In genomic region chr11:15250022-15250421, GRCm38 (mm10) we compare ENCODE assay signal across 17 mouse cellular contexts.
"Had no signal": no experiment of that assay in that cellular context is flagged by ENCODE, and none has a peak within 500 bp of the region (broad histone marks: within the 10 kb centered on the region; RNA-seq: fewer than 3 reads in every experiment).

No protein-coding gene starts in this region.

- H3K27ac ChIP-seq: layer of hippocampus, adult 2 months; left cerebral cortex, adult 2 months; liver, embryonic 15.5 days; macrophage; midbrain, embryonic 15.5 days; neural tube, embryonic 12.5 days; stomach, embryonic 15.5 days had no signal

- H3K36me3 ChIP-seq: liver, embryonic 15.5 days; midbrain, embryonic 15.5 days; neural tube, embryonic 12.5 days; stomach, embryonic 15.5 days had no signal

- DNase-seq: kidney, adult 18-20 months; kidney, postnatal 10 days; kidney, postnatal 4 days; liver; lung, adult 2 months; lung, postnatal 10 days; right cerebral cortex, postnatal 14 days; thymus, postnatal 36 days had no signal

- H3K9me3 ChIP-seq: liver, embryonic 15.5 days; megakaryocyte, embryonic 14.5 days; midbrain, embryonic 15.5 days; neural tube, embryonic 12.5 days; stomach, embryonic 15.5 days had no signal

- H3K4me3 ChIP-seq: layer of hippocampus, adult 2 months; left cerebral cortex, adult 2 months; liver, embryonic 15.5 days; megakaryocyte, embryonic 14.5 days; midbrain, embryonic 15.5 days; neural tube, embryonic 12.5 days; stomach, embryonic 15.5 days had no signal

- H3K27me3 ChIP-seq: liver, embryonic 15.5 days; megakaryocyte, embryonic 14.5 days; midbrain, embryonic 15.5 days; neural tube, embryonic 12.5 days; stomach, embryonic 15.5 days had no signal

- H3K4me2 ChIP-seq: liver, embryonic 15.5 days; midbrain, embryonic 11.5 days; midbrain, embryonic 15.5 days; neural tube, embryonic 12.5 days; stomach, embryonic 15.5 days had no signal

- ATAC-seq: midbrain, embryonic 15.5 days had no signal

- H3K9ac ChIP-seq: liver, embryonic 15.5 days; midbrain, embryonic 15.5 days; neural tube, embryonic 12.5 days; stomach, embryonic 15.5 days had no signal

- H3K4me1 ChIP-seq: liver, embryonic 15.5 days; megakaryocyte, embryonic 14.5 days; midbrain, embryonic 15.5 days; neural tube, embryonic 12.5 days; stomach, embryonic 15.5 days had no signal
